Mouse (Mus musculus) pancreas, adult 10 weeks (tissue): ENCODE results near the gene Dusp13. TPM values are rescaled to one million over a fixed set of nuclear protein-coding genes. Genes with fewer than 3 reads are reported as not detected.

Experiments used
- polyA plus RNA-seq: library from polyadenylated mRNA; stranded (reverse); fragments of 350-450 nt; fragmentation: Illumina TruSeq; extraction: RNeasy Lipid Tissue Mini Kit (QIAGEN cat#74804); gene quantifications from one replicate; pipeline ENCODE4 v1.2.3, GENCODE M21; 2015; ENCODE audit warnings: low read depth, low replicate concordance; ENCODE audit not compliant: insufficient read depth

The Dusp13 gene
- not detected for polyA plus RNA-seq

DNA sequence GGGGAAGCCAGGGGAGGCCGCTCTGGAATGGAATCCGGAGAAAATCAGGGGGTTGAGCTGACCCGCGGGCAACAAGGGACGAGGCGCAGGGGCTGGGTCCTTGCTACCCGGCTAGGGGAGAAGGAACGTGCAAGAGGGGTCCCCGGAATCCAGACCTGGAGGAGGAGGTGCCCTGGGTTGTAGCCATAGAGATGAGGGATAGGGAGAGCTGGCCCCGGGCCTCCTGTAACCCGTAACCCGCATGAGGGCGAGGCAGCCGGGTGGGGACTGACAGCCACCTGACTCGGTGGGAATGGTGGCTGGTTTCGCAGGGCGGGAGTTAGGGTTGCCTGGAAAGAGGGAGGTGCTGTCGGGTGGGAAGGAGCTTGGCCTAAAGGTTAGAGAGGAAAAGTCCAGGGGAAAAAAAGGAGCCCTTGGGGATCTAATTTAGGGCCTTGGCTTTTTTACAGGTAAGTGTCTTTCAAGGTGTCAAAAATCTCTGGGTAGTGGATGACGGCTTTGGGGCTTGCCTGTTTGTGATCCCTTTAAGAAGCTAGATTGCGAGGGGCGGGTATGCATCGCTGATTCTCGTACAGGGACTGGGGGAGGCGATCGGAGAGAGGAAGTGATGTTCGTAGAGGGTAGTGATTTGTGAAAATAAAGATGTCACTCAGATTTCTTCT, at the start of gene Dusp13:
Gene Dusp13, minus strand, starts transcription at position 301 of the 662 bp plus-strand sequence.

DNA sequence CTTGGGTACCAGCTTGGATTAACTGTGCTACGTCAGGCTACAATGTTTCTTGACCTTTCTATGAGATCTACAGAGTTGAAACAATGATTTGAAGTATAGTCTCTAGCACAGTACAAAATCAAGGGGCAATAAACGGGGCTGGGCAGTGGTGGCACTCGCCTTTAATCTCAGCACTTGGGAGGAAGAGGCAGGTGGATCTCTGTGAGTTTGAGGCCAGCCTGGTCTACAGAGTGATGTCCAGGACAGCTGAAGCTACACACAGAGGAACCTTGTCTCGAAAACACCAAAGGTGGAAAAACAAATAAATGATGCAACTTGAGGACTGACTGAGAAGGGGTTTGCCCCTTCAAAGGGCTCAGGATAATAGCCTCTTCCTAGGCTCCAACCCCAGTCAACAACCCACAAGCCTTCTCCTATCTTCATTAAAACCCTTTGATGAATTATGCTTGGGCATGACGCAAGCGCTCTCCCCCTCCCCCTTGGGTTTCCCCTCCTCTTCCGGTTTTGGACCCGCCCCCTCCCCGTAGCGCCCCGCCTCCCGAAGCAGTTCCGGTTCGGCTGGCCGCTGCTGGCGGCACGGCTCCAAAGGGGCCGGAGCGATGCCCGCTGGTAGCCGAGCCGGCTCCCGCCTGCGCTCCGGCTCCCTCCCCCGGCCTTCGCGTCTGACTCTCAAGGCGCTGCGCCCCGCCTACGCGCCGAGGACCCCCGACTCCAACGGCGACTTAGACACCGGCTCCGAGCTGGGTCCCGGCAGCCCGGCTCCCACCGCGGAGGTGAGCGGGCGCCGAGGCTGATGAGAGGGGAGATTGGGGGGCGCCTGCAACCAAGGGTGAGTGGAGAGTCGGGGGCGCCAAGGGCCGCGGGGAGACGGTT, 737 bp downstream of the Dusp13 start, which contains the start of gene Samd8:
Gene Samd8, plus strand, starts transcription at position 524 of the 873 bp plus-strand sequence.

DNA sequence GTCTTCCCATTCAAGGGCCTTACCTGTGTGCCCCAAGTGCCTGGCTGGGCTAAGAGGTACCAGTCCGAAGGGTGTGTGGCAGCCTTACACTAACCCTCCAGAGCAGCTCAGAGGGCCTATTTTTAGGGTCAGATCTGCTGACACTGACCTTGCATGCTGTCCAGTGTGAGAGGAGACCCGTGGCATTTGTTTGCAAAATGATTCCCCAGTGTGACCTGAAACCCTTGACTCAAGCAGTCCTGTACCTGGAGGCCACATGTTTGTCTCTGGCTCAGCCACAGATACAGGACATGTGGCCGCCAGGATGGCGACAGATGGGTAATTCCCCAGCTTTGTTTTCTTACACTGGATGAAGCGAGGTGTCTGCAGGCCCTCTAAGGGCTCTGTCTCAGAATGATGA, 36.5 kb downstream of the Dusp13 start, which contains the start of gene Dupd1:
Gene Dupd1, minus strand, starts transcription at position 91 of the 400 bp plus-strand sequence.

Other genes starting within 250 kb of the Dusp13 start
- not detected for gene Dupd1, start 36.6 kb downstream of the Dusp13 start, polyA plus RNA-seq
- gene Samd8, start 650 bp downstream of the Dusp13 start, polyA plus RNA-seq = 2.0 TPM
- gene Vdac2, start 74.1 kb upstream of the Dusp13 start, polyA plus RNA-seq = 31.5 TPM
- 11.6 TPM for gene Comtd1, start 97.8 kb upstream of the Dusp13 start, polyA plus RNA-seq
- gene Zfp503, start 238.4 kb upstream of the Dusp13 start, polyA plus RNA-seq = 5.4 TPM